Mouse (Mus musculus) olfactory bulb, adult 2 months (tissue): ENCODE measurements around the gene Mier2.

Source experiments
- CTCF ChIP-seq: fragments of 200-500 bp; IDR thresholded peaks from 2 replicates; pipeline ENCODE4 v1.5.1; 2012; ENCODE audit warnings: low read depth, mild to moderate bottlenecking, low read length, moderate library complexity; ENCODE audit not compliant: insufficient read depth
- POLR2A ChIP-seq: fragments of 200-500 bp; IDR thresholded peaks from 2 replicates; pipeline ENCODE4 v1.6.1; 2012; ENCODE audit warnings: mild to moderate bottlenecking, low read depth, low read length, moderate library complexity; ENCODE audit not compliant: insufficient read depth

DNA sequence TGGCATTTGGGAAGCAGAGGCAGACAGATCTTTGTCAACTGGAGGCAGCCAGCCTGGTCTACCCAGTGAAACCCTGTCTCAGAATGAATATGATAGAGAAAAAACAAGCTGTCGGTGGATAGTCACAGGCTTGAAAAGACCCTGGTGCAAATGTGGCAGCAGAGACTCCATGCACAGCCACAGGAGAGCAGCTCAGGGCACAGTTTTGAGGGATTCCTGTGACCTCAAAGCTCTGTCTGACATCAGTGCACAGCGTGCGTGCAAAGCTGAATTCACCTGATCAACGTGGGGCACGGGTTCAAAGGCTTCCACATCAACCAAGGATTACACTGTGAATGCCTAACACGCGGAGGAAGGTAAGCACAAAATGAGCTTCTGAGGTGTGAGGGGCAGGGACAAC lies 25.4 kb upstream of the Mier2 start:
- TF ChIP-seq CTCF, result no peak
- TF ChIP-seq POLR2A, result no peak
